Mouse (Mus musculus) spleen, postnatal 4 days (tissue): Measurements from ENCODE around the gene Htr6.

Experiments
- DNase-seq, 2 experiments: peaks; one replicate each; pipeline ENCODE4 v3.0.0; 2022; ENCODE audit warnings: low spot score in 2 of 2

Htr6 gene

GRCm38 (mm10) chr4:139046354-139046753 lies 29.0 kb downstream of the Htr6 start:
- DNase-seq, result no peak

- DNase-seq, result no peak
Measured at GRCm38 (mm10) chr4:139044566-139044965, 30.8 kb downstream of the Htr6 start.

GRCm38 (mm10) chr4:139043600-139043999 lies 31.8 kb downstream of the Htr6 start:
- DNase-seq, result no peak

- no peak for DNase-seq
Measured at GRCm38 (mm10) chr4:139042611-139043010, 32.8 kb downstream of the Htr6 start.

- DNase-seq, result no peak
Measured at GRCm38 (mm10) chr4:139040084-139040839, 35.1 kb downstream of the Htr6 start.

GRCm38 (mm10) chr4:139037795-139038607 lies 37.4 kb downstream of the Htr6 start:
- no peak for DNase-seq

- no peak for DNase-seq
Measured at GRCm38 (mm10) chr4:139035799-139036198, 39.6 kb downstream of the Htr6 start.

- no peak for DNase-seq
Measured at GRCm38 (mm10) chr4:139034942-139035341, 40.4 kb downstream of the Htr6 start.

GRCm38 (mm10) chr4:139034540-139034939 lies 40.8 kb downstream of the Htr6 start:
- no peak for DNase-seq

GRCm38 (mm10) chr4:139034010-139034367 lies 41.4 kb downstream of the Htr6 start:
- no peak for DNase-seq

- no peak for DNase-seq
Measured at GRCm38 (mm10) chr4:139033263-139034009, 41.9 kb downstream of the Htr6 start.

GRCm38 (mm10) chr4:139032521-139032920 lies 42.8 kb downstream of the Htr6 start:
- DNase-seq, result no peak

GRCm38 (mm10) chr4:139030675-139031074 lies 44.7 kb downstream of the Htr6 start:
- DNase-seq, result no peak

- DNase-seq, result no peak
Measured at GRCm38 (mm10) chr4:139024379-139024778, 51.0 kb downstream of the Htr6 start.

GRCm38 (mm10) chr4:139020385-139020784 lies 55.0 kb downstream of the Htr6 start:
- no peak for DNase-seq

- DNase-seq, result peak in 1 of 2 experiments; percentile 24
Measured at GRCm38 (mm10) chr4:139019413-139019812, 56.0 kb downstream of the Htr6 start.

- no peak for DNase-seq
Measured at GRCm38 (mm10) chr4:139018976-139019375, 56.4 kb downstream of the Htr6 start.

GRCm38 (mm10) chr4:139018388-139018787 lies 57.0 kb downstream of the Htr6 start:
- DNase-seq, result no peak

- DNase-seq, result no peak
Measured at GRCm38 (mm10) chr4:139014793-139015192, 60.6 kb downstream of the Htr6 start.

GRCm38 (mm10) chr4:139013281-139013680 lies 62.1 kb downstream of the Htr6 start:
- no peak for DNase-seq

GRCm38 (mm10) chr4:139011201-139011702 lies 64.1 kb downstream of the Htr6 start:
- DNase-seq, result no peak
